Mouse (Mus musculus) heart, embryonic 15.5 days (tissue): ENCODE results near the gene Cyp2r1. TPM values are rescaled to one million over a fixed set of nuclear protein-coding genes. Genes with fewer than 3 reads are reported as not detected.
A peak's percentile ranks its signal among the peaks of the same experiment; 100 is the strongest.
"Not testable (repeated sequence)": the region's sequence is repeated elsewhere in the genome, so short reads cannot be mapped to it uniquely, and the experiment has no call there.

Experiments used
- ATAC-seq: fragments of 200-750 bp; cut with Nextera tagmentation; replicated peaks from 2 replicates; pipeline ENCODE4 v1.8.0; 2017; ENCODE audit warnings: low read depth, moderate TSS enrichment; ENCODE audit not compliant: insufficient number of reproducible peaks, insufficient read depth, low FRiP score
- H3K27ac ChIP-seq: fragments of 300-500 bp; sonication (generic); 2 replicates; pipeline ENCODE4 v1.5.1; 2015; ENCODE audit warnings: mild to moderate bottlenecking, inconsistent platforms
- H3K27me3 ChIP-seq: fragments of 300-500 bp; sonication (generic); 2 replicates; pipeline ENCODE4 v1.6.1; 2015; ENCODE audit warnings: inconsistent platforms
- H3K36me3 ChIP-seq: fragments of 300-500 bp; sonication (generic); 2 replicates; pipeline ENCODE4 v1.6.1; 2015; ENCODE audit warnings: mild to moderate bottlenecking, inconsistent platforms
- H3K4me1 ChIP-seq: fragments of 300-500 bp; sonication (generic); replicated peaks from 2 replicates; pipeline ENCODE4 v1.6.1; 2015; ENCODE audit warnings: inconsistent platforms
- H3K4me2 ChIP-seq: fragments of 300-500 bp; sonication (generic); 2 replicates; pipeline ENCODE4 v1.6.1; 2015; ENCODE audit warnings: inconsistent platforms, mild to moderate bottlenecking, moderate library complexity
- H3K4me3 ChIP-seq: fragments of 300-500 bp; sonication (generic); 2 replicates; pipeline ENCODE4 v1.5.1; 2015; ENCODE audit warnings: mild to moderate bottlenecking, inconsistent platforms
- H3K9ac ChIP-seq: fragments of 300-500 bp; sonication (generic); 2 replicates; pipeline ENCODE4 v1.6.1; 2015; ENCODE audit warnings: mild to moderate bottlenecking, inconsistent platforms
- H3K9me3 ChIP-seq: fragments of 300-500 bp; sonication (generic); replicated peaks from 2 replicates; pipeline ENCODE4 v1.6.1; 2016; ENCODE audit warnings: inconsistent platforms
- WGBS: fragments of 180-500 bp; shearing (Covaris S2); methylation state at CpG from one replicate; pipeline ENCODE4 v1.1.7; 2015; ENCODE audit warnings: mixed read lengths; 5-methylcytosine and 5-hydroxymethylcytosine counted together
- polyA plus RNA-seq: library from polyadenylated mRNA; unstranded; fragments of >200 nt; fragmentation: Nextera tagmentation; extraction: Ambion mirVana; gene quantifications from 2 replicates; pipeline ENCODE4 v1.2.1, GENCODE M21; 2015

The Cyp2r1 gene
- polyA plus RNA-seq: 1.6 and 1.8 TPM in 2 replicates

- H3K27me3 ChIP-seq: no peaks in the 10 kb centered on the region
- H3K9ac ChIP-seq: peak within 1 kb of the TSS; percentile 66
- no peaks in the 10 kb centered on the region for H3K9me3 ChIP-seq
- H3K4me2 ChIP-seq: peak within 1 kb of the TSS; percentile 92
- H3K4me3 ChIP-seq: peak within 1 kb of the TSS; percentile 69
- H3K36me3 ChIP-seq: no peaks in the 10 kb centered on the region
- peaks cover 7% of the 10 kb centered on the region; the same call in 1 of the 2 replicates for H3K4me1 ChIP-seq
- H3K27ac ChIP-seq: peak within 1 kb of the TSS; percentile 91
- peak; percentile 99 for ATAC-seq
- 1% methylated on average over 44 of the region's 56 CpGs for WGBS
Measured at GRCm38 (mm10) chr7:114562531-114563241, at the start of gene Cyp2r1. TSS of gene Cyp2r1 (minus strand) at chr7:114562972.

GRCm38 (mm10) chr7:114594391-114594790, 31.6 kb upstream of the Cyp2r1 start:
- H3K36me3 ChIP-seq, H3K9me3 ChIP-seq, H3K4me1 ChIP-seq, ATAC-seq, H3K27me3 ChIP-seq, H3K4me2 ChIP-seq, H3K27ac ChIP-seq, H3K9ac ChIP-seq, H3K4me3 ChIP-seq: not testable (repeated sequence)
- 90% methylated on average over 8 of the region's 8 CpGs for WGBS

- no peaks in the 10 kb centered on the region for H3K27me3 ChIP-seq
- no peaks in the 10 kb centered on the region for H3K36me3 ChIP-seq
- WGBS: 39% methylated on average over 2 of the region's 2 CpGs
- no peak for ATAC-seq
- H3K4me1 ChIP-seq: no peaks in the 10 kb centered on the region
- H3K9me3 ChIP-seq: no peaks in the 10 kb centered on the region
- H3K4me2 ChIP-seq: no peak overlapping the region
- no peak overlapping the region for H3K9ac ChIP-seq
- no peak overlapping the region for H3K4me3 ChIP-seq
- H3K27ac ChIP-seq: no peak overlapping the region
Measured at GRCm38 (mm10) chr7:114582441-114582840, 19.7 kb upstream of the Cyp2r1 start.

- ATAC-seq: no peak
Measured at GRCm38 (mm10) chr7:114581200-114581599, 18.4 kb upstream of the Cyp2r1 start.

DNA sequence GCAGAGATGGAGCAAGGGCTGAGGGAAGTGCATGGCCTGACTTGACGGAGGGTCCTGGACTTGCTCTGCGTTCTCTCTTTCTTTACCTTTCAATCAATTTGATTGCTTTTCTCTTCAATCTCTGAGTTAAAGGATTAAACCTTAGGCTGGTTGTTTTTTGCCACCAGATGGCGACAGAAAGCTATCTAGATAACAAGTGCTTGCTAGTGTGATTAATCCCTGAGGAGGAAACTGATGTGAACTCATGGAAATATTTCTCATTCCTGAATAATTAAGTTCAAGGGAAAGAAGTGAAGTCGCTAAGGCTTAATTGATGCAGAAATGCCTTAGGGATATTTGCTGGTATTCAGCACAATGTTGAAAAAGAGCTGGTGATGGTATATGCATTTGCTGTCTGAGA, 17.7 kb upstream of the Cyp2r1 start:
- Histone ChIP-seq H3K27me3 (no peaks in the 10 kb centered on the region), H3K4me2 (no peak overlapping the region), H3K4me3 (no peak overlapping the region), H3K27ac (no peak overlapping the region), H3K4me1 (no peaks in the 10 kb centered on the region), H3K36me3 (no peaks in the 10 kb centered on the region), H3K9me3 (no peaks in the 10 kb centered on the region), H3K9ac (no peak overlapping the region)
- no peak for ATAC-seq
- whole genome bisulfite sequencing: 4% methylated on average over 4 of the region's 4 CpGs

More at GRCm38 (mm10) chr7:114581200-114581599, 18.4 kb upstream of the Cyp2r1 start:
- H3K36me3 ChIP-seq: no peaks in the 10 kb centered on the region
- no peaks in the 10 kb centered on the region for H3K27me3 ChIP-seq
- H3K4me2 ChIP-seq: no peak overlapping the region
- H3K27ac ChIP-seq: no peak overlapping the region
- H3K4me3 ChIP-seq: no peak overlapping the region
- H3K9me3 ChIP-seq: no peaks in the 10 kb centered on the region
- H3K9ac ChIP-seq: no peak overlapping the region
- no peaks in the 10 kb centered on the region for H3K4me1 ChIP-seq
- 68% methylated on average over 5 of the region's 5 CpGs for WGBS

DNA sequence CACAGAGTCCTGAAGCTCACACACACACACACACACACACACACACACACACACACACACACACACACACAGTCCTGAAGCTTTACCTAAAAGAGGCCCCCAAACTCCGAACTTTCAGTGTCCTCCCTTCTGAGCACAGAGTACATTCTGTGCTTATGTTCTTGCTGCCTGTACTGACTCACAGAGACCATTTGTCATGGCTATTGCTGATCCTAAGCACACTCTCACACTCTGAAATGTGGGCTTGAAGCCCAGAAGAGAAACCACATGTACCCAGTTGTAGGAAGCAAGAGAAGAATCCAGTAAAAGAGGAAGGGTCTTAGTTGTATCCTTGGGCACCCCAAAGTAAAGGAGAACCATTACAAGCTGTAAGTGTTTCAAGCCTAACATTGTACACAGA, 14.9 kb upstream of the Cyp2r1 start:
- no peaks in the 10 kb centered on the region for H3K27me3 ChIP-seq
- no peak for ATAC-seq
- H3K4me2 ChIP-seq: no peak overlapping the region
- no peak overlapping the region for H3K4me3 ChIP-seq
- H3K9ac ChIP-seq: no peak overlapping the region
- no peak overlapping the region for H3K27ac ChIP-seq
- WGBS: 54% methylated on average over 1 of the region's 1 CpGs
- H3K4me1 ChIP-seq: no peaks in the 10 kb centered on the region
- H3K9me3 ChIP-seq: no peaks in the 10 kb centered on the region
- H3K36me3 ChIP-seq: no peaks in the 10 kb centered on the region

GRCm38 (mm10) chr7:114576931-114577330, 14.2 kb upstream of the Cyp2r1 start:
- Histone ChIP-seq H3K4me3 (no peak overlapping the region), H3K27ac (no peak overlapping the region), H3K9me3 (no peaks in the 10 kb centered on the region), H3K4me1 (no peaks in the 10 kb centered on the region), H3K27me3 (no peaks in the 10 kb centered on the region), H3K4me2 (no peak overlapping the region), H3K36me3 (no peaks in the 10 kb centered on the region), H3K9ac (no peak overlapping the region)
- ATAC-seq: no peak
- 58% methylated on average over 3 of the region's 3 CpGs for WGBS

DNA sequence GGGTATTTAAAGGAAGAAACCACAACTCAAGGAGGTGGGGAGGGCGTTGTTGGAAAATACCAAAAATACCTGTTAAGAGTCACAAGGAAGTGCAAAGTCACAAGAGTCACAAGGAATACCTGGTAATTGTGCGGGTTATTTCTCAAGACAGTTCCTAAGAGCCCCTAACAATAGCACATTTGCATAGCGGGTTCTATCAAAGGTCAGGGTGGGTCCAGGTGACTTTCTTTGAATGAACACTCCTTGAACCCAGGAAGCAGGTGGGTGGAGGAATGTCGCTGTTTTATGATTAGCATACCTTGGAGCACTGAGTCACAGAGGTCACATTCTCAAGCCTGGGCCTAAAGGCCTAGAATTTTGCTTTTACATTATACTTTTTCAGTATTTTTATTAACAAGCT, 11.1 kb upstream of the Cyp2r1 start:
- not testable (repeated sequence) for H3K36me3 ChIP-seq, H3K4me2 ChIP-seq, H3K9me3 ChIP-seq, H3K27me3 ChIP-seq, H3K4me3 ChIP-seq, H3K4me1 ChIP-seq, ATAC-seq, H3K27ac ChIP-seq, H3K9ac ChIP-seq
- WGBS: 92% methylated on average over 4 of the region's 4 CpGs

- ATAC-seq: no peak
- H3K27ac ChIP-seq: no peak overlapping the region
- H3K4me3 ChIP-seq: no peak overlapping the region
- H3K27me3 ChIP-seq: no peaks in the 10 kb centered on the region
- peaks cover 7% of the 10 kb centered on the region; the same call in 1 of the 2 replicates for H3K36me3 ChIP-seq
- no peak overlapping the region for H3K4me2 ChIP-seq
- no peaks in the 10 kb centered on the region for H3K9me3 ChIP-seq
- H3K9ac ChIP-seq: no peak overlapping the region
- 92% methylated on average over 1 of the region's 1 CpGs for WGBS
- H3K4me1 ChIP-seq: no peaks in the 10 kb centered on the region
Measured at GRCm38 (mm10) chr7:114536179-114536578, 26.6 kb downstream of the Cyp2r1 start.

GRCm38 (mm10) chr7:114526245-114526644, 36.5 kb downstream of the Cyp2r1 start:
- WGBS: 78% methylated on average over 1 of the region's 1 CpGs
- Histone ChIP-seq H3K4me1 (no peaks in the 10 kb centered on the region), H3K4me2 (no peak overlapping the region), H3K27me3 (no peaks in the 10 kb centered on the region), H3K27ac (no peak overlapping the region), H3K9ac (no peak overlapping the region), H3K9me3 (no peaks in the 10 kb centered on the region), H3K36me3 (no peaks in the 10 kb centered on the region), H3K4me3 (no peak overlapping the region)
- ATAC-seq: no peak

DNA sequence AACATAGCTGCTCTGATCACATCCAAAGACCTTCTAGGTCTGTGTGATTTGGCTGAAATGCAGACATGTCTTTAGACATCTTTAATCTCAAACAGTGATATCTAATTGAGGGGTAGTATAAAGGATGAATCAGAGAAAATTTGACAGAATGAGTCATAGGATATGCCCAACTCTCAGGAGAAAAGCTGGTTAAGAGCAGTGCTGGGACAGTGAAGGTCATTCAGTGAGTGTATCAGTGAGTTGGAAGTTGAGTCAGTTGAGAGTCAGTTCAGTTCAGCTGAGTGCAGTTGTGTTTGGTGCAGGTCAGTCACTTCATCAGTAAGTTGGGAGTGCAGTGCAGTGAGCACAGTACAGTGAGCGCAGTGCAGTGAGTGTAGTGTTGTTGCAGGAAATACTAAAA, 42.6 kb downstream of the Cyp2r1 start:
- Histone ChIP-seq H3K27ac (no peak overlapping the region), H3K27me3 (no peaks in the 10 kb centered on the region), H3K36me3 (no peaks in the 10 kb centered on the region), H3K9ac (no peak overlapping the region), H3K4me1 (no peaks in the 10 kb centered on the region), H3K9me3 (no peaks in the 10 kb centered on the region), H3K4me3 (no peak overlapping the region), H3K4me2 (no peak overlapping the region)
- WGBS: 95% methylated on average over 1 of the region's 1 CpGs
- ATAC-seq: no peak

GRCm38 (mm10) chr7:114508879-114509278, 53.9 kb downstream of the Cyp2r1 start:
- H3K27me3 ChIP-seq: no peaks in the 10 kb centered on the region
- H3K27ac ChIP-seq: no peak overlapping the region
- 81% methylated on average over 2 of the region's 2 CpGs for WGBS
- H3K36me3 ChIP-seq: no peaks in the 10 kb centered on the region
- H3K4me2 ChIP-seq: no peak overlapping the region
- no peak for ATAC-seq
- no peaks in the 10 kb centered on the region for H3K4me1 ChIP-seq
- no peak overlapping the region for H3K9ac ChIP-seq
- no peak overlapping the region for H3K4me3 ChIP-seq
- H3K9me3 ChIP-seq: no peaks in the 10 kb centered on the region
